Mouse (Mus musculus) cerebellum, adult 2 months (tissue): ENCODE results near the gene Maz.
A peak's percentile ranks its signal among the peaks of the same experiment; 100 is the strongest.

Experiments
- CTCF ChIP-seq: fragments of 200-500 bp; IDR thresholded peaks from 2 replicates; pipeline ENCODE4 v1.5.1; 2011; ENCODE audit warnings: low read depth, mild to moderate bottlenecking, control low read depth, low read length, moderate library complexity, borderline replicate concordance; ENCODE audit not compliant: insufficient read depth
- POLR2A ChIP-seq: fragments of 200-500 bp; IDR thresholded peaks from 2 replicates; pipeline ENCODE4 v1.6.1; 2011; ENCODE audit warnings: low read length, control low read depth, borderline replicate concordance; ENCODE audit not compliant: insufficient read depth

GRCm38 (mm10) chr7:127021563-127022527 lies 5.0 kb downstream of the Maz start:
- no peak for TF ChIP-seq CTCF
- TF ChIP-seq POLR2A, result 0 out of 2 replicates have a peak, but pooled peaks have one; percentile 16
